Mouse (Mus musculus): ENCODE measurements around the gene N4bp2.

The N4bp2 gene

DNA sequence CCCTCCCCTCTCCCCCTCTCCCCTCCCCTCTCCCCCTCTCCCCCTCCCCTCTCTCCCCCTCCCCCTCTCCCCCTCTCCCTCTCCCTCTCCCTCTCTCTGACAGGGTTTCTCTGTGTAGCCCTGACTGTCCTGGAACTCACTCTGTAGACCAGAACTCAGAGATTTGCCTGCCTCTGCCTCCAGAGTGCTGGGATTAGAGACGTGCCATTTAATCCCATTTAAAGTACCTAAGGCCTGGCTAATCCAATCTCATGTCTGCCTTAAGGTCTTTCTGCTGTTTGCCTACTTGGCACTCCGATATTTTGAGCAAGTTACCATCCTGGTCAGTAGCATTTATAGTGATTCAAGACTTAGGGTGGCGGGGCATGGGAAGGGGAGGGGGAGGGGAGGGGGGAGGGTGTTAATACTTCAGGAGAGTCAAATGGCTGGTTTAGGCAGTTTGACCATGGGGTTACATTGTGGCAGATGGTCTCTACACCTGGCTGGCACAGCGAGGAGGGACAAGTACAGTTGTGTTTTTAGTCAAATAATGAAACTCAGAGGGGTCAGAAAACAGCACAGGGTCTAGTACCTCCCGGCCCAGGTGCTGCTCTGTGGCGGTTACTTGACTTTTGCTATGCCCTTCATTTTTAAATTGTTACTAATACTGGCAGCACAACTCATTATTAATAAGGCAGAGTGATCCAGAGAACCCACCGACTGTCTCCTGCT lies 99.1 kb downstream of the N4bp2 start:
- DNase-seq (ENCODE audit: low spot score): no peak

DNA sequence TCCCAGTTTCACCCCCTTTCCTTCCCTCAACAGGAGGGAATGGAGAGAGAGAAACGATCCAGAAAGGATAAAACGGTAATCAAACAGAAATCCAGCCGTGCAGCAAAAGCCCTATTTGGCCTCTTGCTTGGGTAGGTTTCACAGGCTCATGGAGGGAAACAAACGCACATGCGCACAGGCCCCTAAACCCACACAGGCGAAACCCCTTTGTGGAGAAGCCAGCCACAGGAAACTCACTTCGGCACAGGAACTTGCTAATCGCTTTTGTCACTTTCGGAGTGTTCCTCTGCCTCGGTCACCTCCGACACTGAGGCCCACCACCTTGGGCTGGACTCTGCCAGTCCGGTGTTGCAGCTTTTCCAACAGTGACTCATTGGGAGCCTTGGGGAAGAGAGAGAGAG lies 100.0 kb downstream of the N4bp2 start:
- no peak for DNase-seq (ENCODE audit: low spot score)

- DNase-seq (ENCODE audit: low spot score): no peak
These were observed 101.2 kb downstream of the N4bp2 start for GRCm38 (mm10) chr5:65864486-65864885.

DNA sequence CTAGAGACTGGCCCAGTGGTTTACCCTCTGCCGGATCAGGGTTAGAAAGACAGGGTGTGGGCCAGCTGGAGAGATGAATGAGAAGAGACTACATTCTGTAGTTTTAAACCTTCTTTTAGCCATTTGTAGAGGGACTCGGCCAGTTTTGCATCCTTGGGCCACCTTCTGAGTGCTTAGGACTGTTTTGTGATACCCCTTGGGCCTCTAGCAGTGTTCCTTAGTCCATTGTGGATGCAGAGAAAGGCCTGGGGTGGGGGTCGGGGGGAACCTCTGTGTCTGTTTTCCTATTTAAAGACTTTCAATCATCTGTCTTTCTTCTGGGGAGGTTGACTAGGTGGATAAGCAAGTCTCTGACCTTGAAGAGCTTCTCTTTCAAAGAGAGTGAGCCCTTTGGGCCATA lies 101.6 kb downstream of the N4bp2 start:
- DNase-seq (ENCODE audit: low spot score): no peak

DNA sequence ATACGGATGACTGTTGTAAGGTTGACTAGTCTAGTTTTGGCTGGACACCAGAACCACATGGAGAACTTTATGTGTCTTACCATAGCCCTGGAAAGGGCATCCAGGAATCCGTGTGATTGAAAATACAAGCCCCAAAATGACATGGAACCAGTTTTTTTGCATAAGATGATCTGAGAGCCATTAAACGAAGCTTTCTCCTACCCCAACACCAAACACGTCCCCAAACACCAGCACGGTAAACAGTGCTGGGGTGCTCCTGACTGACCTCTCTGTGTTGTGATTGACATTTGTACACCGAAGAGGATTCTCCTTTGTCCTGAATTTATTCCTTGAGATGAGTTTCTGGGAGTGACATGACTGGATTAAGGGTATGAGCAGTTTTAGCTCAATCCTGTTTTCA lies 103.3 kb downstream of the N4bp2 start:
- DNase-seq (ENCODE audit: low spot score): no peak

DNA sequence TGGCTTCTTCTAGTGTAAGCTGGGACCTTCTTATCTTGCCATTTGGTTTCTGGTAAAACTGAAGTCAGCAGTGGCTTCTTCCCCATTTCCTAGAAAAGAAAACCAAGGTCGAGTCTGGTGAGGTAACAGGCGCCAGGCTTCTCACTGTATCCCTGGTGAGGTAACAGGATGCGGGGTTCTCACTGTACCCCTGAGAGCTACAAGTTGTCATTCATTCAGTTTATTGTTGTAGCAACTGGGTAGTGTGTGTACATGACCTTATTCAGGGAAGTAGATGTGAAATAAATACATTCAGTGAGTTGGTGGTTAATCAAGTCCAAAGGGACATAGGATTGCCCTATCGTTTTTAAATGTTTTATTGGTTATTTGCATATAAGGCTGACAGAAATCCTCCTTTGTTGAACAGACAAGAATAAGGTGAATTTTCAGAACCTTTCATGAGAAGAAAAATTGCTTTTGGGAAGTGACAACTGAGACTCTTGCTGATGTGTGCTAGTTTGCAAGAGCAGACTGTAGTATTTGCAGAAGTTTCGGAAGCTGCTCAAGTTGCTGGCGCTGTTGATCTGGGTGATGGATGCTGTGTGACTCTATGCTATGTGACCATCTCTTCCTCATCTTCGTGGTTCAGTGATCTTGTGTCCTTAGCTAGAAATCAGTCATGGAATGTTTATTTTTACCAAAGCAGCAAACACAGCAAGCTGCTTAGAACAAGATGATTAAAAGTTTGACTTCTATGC lies 104.2 kb downstream of the N4bp2 start:
- no peak for DNase-seq (ENCODE audit: low spot score)

DNA sequence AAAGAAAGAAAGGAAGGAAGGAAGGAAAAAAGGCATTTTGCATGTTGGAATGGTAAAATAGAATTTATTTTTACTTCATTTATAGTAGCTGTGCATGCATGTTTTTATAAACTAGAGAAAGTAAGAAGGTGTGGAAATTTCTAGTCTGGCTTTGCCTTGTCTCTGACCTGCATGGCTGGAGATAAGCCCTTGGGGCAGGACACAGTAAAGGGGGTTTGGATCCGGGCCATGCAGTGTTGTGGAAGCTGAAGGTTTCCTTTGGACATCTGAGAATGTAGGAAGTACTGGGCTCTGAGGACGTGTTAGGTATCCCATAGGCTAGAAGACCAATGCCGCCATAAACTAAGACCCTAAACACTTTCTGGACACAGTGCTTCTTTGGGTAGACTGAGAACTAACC lies 105.1 kb downstream of the N4bp2 start:
- no peak for DNase-seq (ENCODE audit: low spot score)

DNA sequence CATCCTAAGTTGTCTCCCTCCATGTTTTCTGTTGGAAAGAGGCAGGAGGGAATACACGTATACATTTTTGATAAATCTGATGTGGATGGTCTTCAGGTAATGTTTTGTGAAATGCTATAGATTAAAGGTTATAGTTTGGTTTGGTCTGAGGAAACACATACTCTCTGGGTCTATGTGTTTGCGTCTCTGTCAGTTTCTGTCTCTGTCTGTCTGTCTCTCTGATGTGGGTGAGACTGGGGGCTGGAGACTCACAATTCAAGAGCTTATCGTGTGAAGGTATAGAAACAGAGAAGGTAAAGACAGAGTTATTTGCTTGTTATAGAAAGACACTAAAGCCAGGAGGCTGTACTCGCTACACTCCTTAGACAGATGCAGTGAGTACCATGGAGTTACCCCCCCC lies 106.3 kb downstream of the N4bp2 start:
- no peak for DNase-seq (ENCODE audit: low spot score)

- no peak for DNase-seq (ENCODE audit: low spot score)
These were observed 108.1 kb downstream of the N4bp2 start for GRCm38 (mm10) chr5:65871276-65871875.

GRCm38 (mm10) chr5:65873212-65873611 lies 109.9 kb downstream of the N4bp2 start:
- no peak for DNase-seq (ENCODE audit: low spot score)

GRCm38 (mm10) chr5:65875269-65875668 lies 111.9 kb downstream of the N4bp2 start:
- DNase-seq (ENCODE audit: low spot score): no peak

DNA sequence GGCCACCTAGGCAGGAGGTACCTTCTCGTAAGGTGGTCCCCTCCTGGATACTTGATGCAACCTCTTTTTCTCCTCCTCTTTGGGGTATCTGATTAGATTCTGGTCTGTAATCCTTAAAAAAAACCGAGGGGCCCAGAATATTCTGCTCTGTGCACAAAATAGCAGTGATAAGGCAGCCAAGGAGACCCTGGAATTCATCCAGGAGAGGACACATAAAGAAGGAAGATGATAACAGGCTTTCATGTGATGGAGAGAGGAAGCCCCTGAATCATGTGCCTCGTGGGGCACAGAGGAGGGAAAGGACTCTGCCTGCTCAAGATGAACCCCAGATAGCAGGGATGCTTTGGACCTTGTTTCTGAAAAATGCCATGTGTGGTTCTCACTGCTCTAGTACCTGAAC lies 115.0 kb downstream of the N4bp2 start:
- DNase-seq (ENCODE audit: low spot score): no peak

All from ovary, postnatal 36 days (tissue).